Mouse (Mus musculus): ENCODE results near the gene Cntnap2. TPM values are rescaled to one million over a fixed set of nuclear protein-coding genes. Genes with fewer than 3 reads are reported as not detected.

The Cntnap2 gene
- polyA plus RNA-seq, 1 experiment from 2014 or later, result 7.8 TPM

DNA sequence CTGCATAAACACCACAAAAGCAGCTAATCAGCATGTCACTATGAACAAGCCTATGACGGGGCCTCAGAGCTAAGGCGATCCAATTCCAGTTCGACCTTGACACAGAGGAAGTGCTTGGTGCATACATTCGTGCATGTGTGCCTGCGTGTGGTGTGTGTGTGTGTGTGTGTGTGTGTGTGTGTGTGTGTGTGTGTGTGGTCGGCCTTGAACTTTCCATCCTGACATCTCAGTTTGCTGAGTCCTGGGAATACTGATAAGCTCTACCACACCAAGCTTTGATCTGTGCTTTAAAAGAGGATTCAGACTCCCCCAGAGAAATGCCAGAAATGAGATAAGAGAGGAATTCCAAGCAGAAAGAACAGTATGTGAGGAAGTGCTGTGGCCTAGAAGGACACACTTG is 2279.0 kb downstream of the Cntnap2 start:
- H3K4me1 ChIP-seq, result peaks cover 1% of the 10 kb centered on the region; the same call in 1 of the 2 replicates
- no peaks in the 10 kb centered on the region for H3K36me3 ChIP-seq (replicated peaks)
- no peaks in the 10 kb centered on the region for H3K27me3 ChIP-seq (replicated peaks; ENCODE audit: low read depth, poor library complexity, severe bottlenecking)
- no peak overlapping the region for H3K4me3 ChIP-seq
- DNase-seq (ENCODE audit: low spot score), result no peak
- no peaks in the 10 kb centered on the region for H3K9me3 ChIP-seq
- WGBS, result 73% methylated on average over 6 of the region's 6 CpGs
- H3K27ac ChIP-seq (replicated peaks), result no peak overlapping the region

DNA sequence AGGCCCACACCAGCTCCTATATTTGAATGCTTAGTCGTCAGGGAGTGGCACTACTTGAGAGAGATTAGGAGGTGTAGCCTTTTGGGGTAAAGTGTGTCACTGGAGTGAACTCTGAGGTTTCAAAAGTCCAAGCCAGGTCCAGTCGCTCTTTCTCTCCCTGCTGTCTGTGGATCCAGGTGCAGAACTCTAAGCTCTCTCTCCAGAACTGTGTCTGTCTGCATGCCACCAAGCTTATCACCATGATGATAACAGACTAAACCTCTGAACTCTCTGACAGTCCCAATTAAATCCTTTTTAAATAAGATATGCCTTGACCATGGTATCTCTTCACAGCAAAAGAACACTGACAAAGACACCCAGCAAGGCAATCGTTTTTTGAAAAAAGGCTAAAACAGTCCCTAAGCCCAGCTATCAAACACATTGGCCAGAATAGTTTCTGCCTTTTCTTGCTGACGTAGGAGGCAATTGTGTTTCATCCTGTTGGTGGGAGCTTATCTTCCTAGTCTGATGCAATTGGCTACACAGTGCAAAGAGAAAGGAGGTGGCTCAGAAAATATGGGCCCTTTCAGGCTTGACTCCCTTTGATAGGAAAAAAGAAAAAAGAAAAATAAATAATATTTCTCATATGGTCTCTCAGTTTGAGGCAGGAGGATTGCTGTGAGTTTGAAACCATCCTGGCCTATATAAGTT is 2281.8 kb downstream of the Cntnap2 start:
- no peaks in the 10 kb centered on the region for H3K4me1 ChIP-seq
- H3K9me3 ChIP-seq, result no peaks in the 10 kb centered on the region
- DNase-seq (ENCODE audit: low spot score), result no peak
- H3K27ac ChIP-seq (replicated peaks), result no peak overlapping the region
- WGBS, result 83% methylated on average over 4 of the region's 4 CpGs
- H3K36me3 ChIP-seq (replicated peaks), result no peaks in the 10 kb centered on the region
- no peak overlapping the region for H3K4me3 ChIP-seq
- H3K27me3 ChIP-seq (replicated peaks; ENCODE audit: low read depth, poor library complexity, severe bottlenecking), result no peaks in the 10 kb centered on the region

DNA sequence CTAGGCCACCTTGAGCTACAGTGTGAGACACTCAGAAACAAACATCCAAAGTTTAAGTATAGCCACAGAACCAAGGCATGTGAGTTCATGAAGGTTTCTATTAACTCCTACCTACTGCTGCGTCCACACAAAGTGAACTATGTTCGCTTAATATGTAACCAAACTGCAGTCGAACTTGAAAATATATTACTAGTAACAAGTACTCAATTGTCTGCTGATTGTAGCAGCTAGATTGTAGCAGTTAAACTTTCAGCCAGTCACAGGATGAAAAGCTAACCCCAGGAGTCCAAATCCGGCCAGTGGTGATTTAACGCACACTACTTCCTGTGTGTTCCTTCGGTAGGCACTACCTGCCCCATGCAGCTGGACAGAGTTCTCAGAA is 2282.3 kb downstream of the Cntnap2 start:
- Histone ChIP-seq H3K4me1 (no peaks in the 10 kb centered on the region), H3K9me3 (no peaks in the 10 kb centered on the region), H3K36me3 (replicated peaks) (no peaks in the 10 kb centered on the region), H3K4me3 (no peak overlapping the region), H3K27ac (replicated peaks) (no peak overlapping the region), H3K27me3 (replicated peaks; ENCODE audit: low read depth, poor library complexity, severe bottlenecking) (no peaks in the 10 kb centered on the region)
- WGBS, result 82% methylated on average over 6 of the region's 6 CpGs
- DNase-seq (ENCODE audit: low spot score), result no peak

DNA sequence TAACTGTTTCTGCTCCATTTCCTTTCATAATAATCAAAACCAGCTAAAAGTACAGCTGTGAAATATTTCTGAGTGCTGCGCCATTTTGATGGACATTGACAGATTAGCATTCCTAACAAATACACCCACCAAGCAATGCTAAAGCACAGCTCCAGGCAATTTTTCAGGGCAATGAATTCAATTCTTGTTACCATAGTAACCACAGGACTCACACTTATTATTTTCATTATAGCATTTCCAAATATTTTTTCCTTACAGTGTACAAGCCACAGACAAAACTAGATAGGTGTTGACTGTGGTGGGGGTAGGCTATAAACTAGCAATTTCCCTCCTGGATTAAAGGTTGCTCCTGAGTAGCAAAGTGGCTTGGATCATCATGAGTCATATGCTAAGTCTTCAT is 2284.1 kb downstream of the Cntnap2 start:
- no peak for DNase-seq (ENCODE audit: low spot score)
- no peaks in the 10 kb centered on the region for H3K36me3 ChIP-seq (replicated peaks)
- 91% methylated on average over 1 of the region's 1 CpGs for WGBS
- no peak overlapping the region for H3K27ac ChIP-seq (replicated peaks)
- H3K4me1 ChIP-seq, result no peaks in the 10 kb centered on the region
- H3K4me3 ChIP-seq, result no peak overlapping the region
- no peaks in the 10 kb centered on the region for H3K9me3 ChIP-seq
- H3K27me3 ChIP-seq (replicated peaks; ENCODE audit: low read depth, poor library complexity, severe bottlenecking), result no peaks in the 10 kb centered on the region

DNA sequence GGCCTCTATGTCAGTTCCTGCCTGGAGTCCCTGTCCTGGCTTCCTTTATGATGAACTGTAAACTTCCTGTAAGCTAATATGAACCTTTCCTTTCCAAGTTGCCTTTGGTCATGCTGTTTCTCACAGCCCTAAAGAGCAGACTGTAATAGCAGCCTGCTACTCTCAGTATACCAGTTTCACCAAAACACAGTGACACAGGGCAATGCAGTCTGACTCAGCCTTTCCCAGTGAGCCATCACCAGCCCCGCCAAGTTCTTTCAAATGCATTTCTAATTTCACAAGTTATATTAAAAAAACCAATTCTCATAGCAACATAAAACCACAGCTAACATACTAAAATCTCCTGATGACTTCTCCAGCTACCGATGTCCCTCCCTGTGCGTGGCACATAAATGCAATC is 2285.5 kb downstream of the Cntnap2 start:
- no peaks in the 10 kb centered on the region for H3K27me3 ChIP-seq (replicated peaks; ENCODE audit: low read depth, poor library complexity, severe bottlenecking)
- H3K4me3 ChIP-seq, result no peak overlapping the region
- H3K27ac ChIP-seq (replicated peaks), result no peak overlapping the region
- 90% methylated on average over 3 of the region's 3 CpGs for WGBS
- H3K4me1 ChIP-seq, result no peaks in the 10 kb centered on the region
- no peaks in the 10 kb centered on the region for H3K36me3 ChIP-seq (replicated peaks)
- no peak for DNase-seq (ENCODE audit: low spot score)
- no peaks in the 10 kb centered on the region for H3K9me3 ChIP-seq

DNA sequence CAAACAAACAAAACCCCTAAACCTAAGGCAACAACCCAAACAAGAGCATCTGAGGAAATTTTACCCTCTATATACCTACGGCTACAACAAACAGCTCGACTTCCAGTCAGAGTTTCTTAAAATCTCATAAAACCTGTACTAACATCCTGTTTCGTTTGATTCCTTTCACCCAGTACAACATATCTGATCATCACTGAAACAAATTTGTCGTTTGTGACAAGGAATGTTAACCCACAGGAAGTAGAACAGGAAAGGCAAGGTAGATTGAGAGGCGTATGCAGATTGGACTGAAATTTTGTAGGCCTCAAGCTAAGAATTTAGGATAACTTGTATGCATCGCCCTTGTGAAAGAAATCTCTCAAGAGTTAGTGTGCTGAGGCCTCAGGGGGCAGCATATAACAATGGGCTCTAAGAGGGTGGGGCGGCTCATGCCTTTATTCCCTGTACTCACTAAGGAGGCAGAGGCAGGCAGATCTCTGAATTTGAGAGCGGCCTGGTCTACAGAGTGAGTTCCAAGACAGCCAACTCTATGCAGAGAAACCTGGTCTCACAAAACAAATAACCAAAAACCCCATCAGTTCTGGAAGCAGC is 2291.0 kb downstream of the Cntnap2 start:
- no peak overlapping the region for H3K4me3 ChIP-seq
- 89% methylated on average over 8 of the region's 8 CpGs for WGBS
- no peak for DNase-seq (ENCODE audit: low spot score)

More for the DNA sequence above, 2291.0 kb downstream of the Cntnap2 start:
- Histone ChIP-seq H3K27ac (replicated peaks) (no peak overlapping the region), H3K36me3 (replicated peaks) (no peaks in the 10 kb centered on the region), H3K27me3 (replicated peaks; ENCODE audit: low read depth, poor library complexity, severe bottlenecking) (no peaks in the 10 kb centered on the region), H3K4me1 (no peaks in the 10 kb centered on the region), H3K9me3 (no peaks in the 10 kb centered on the region)
